Mouse (Mus musculus): ENCODE measurements around the gene Hist1h1c. TPM values are rescaled to one million over a fixed set of nuclear protein-coding genes. Genes with fewer than 3 reads are reported as not detected.
A peak's percentile ranks its signal among the peaks of the same experiment; 100 is the strongest.
"Not testable (repeated sequence)": the region's sequence is repeated elsewhere in the genome, so short reads cannot be mapped to it uniquely, and the experiment has no call there.

Hist1h1c gene
- total RNA-seq, 1 experiment from 2014 or later, result 316 TPM

DNA sequence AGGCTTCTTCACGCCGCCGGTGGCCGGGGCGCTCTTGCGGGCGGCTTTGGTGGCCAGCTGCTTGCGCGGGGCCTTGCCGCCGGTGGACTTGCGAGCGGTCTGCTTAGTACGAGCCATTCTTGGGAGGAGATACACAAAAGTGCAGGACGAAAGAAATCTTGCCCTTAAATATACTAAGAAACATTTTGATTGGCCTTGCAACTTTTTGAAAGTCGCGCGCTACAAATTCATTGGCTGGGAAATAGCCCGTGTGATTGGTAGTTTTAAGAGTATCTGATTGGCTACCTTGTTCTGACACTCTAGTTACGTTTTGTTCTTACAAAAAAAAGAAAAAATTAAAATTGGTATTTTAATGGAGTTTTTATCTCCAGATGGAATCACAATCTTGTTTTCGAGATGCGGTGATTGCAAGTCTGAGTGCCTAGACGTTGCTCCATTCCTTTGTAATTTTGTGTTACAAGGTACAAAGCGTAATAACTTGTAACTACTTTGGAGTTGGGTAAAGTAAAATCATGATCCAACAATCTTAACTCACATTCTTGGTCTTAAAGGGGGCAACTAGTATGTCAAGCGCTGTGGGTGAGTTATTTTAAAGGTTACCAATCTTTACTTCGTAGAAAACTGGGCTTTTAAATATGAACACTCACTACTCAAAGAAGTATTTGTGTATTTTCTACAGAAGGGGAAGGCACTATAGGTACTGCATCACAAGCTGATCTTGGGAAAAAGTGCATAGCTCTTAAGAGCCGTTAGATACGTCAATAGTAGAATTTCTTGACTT, 7.0 kb downstream of the Hist1h1c start, which contains the start of gene Hist1h3c:
Hist1h3c (minus strand) TSS at position 222 of the 781 bp plus-strand sequence.
- peak; percentile 77 for DNase-seq

DNA sequence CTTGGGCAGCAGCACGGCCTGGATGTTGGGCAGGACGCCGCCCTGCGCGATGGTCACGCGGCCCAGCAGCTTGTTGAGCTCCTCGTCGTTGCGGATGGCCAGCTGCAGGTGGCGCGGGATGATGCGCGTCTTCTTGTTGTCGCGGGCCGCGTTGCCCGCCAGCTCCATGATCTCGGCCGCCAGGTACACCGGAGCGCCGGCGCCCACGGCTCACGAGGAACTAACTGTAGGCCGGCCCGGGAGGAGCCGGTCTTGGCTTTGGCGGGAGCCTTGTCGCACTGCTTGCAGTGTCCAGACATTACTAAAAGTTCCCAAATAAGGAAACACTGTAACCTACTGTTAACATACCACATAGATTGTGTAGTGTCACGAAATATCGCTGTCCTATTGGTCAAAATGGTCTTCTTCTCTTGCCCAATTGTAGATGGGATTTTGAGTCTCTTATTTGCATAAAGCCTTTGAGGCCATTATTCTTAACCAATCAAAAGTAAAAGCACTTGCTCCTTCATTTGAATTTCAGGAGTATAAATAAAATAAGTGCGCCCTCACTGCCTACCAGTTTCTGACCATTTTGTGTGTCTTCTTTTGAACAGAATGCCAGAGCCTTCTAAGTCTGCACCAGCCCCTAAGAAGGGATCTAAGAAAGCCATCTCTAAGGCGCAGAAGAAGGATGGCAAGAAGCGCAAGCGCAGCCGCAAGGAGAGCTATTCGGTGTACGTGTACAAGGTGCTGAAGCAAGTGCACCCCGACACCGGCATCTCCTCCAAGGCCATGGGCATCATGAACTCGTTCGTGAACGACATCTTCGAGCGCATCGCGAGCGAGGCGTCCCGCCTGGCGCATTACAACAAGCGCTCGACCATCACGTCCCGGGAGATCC, 7.8 kb downstream of the Hist1h1c start, which contains the start of gene Hist1h2bb:
Hist1h2bb (plus strand) TSS at position 534 of the 880 bp plus-strand sequence.
- peak; percentile 52 for DNase-seq

DNA sequence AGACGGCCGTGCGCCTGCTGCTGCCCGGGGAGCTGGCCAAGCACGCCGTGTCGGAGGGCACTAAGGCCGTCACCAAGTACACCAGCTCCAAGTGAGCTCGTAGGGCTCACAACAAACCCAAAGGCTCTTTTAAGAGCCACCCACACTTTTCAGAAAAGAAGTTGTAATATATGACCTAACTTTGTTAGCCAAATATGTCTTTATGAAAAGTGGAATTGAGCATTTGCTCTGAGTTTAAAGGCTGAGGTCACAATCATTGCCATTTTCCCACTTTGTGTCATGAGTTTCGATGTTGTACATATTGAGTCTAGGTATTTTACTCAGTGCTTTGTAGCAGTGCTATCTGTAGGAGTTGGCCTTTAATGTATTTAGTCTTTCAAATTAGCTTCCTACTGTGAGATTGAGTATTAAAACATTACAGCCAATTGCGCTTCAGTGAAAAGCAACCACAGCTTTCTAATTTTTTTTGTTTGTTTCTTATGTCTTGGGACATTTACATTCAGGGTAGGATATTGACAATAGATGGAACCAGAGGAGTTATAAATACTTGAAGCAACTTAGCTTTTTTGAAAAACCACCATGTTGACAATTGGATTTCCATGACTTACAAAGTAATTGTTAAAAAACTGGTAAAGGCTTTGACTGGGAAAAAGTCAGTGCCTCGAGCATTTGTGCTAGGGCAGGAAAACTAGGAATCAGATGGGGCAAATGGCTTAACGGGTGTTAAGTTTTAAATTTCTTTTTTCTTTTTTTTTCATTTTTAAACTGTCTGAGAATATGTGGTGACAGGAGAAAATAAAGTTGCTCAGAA, 8.7 kb downstream of the Hist1h1c start:
- no peak for DNase-seq

DNA sequence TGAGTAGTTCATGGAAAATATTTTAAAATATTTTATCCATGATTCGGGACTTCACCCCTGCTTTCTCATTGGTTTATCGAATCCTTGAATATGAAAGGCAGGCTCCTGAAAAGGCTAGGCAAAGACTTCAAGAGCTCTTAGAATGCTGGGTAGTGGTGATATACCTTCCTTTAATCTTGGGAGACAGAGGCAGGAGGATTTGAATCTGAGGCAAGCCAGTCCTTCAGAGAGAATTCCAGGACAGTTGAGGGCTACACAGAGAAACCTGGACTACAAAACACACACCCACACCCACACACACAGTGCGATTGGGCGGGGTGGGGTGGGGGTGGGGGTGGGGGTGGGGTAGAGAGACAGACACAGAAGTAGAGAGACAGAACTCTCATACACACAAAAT, 9.3 kb downstream of the Hist1h1c start:
- DNase-seq, result no peak

DNA sequence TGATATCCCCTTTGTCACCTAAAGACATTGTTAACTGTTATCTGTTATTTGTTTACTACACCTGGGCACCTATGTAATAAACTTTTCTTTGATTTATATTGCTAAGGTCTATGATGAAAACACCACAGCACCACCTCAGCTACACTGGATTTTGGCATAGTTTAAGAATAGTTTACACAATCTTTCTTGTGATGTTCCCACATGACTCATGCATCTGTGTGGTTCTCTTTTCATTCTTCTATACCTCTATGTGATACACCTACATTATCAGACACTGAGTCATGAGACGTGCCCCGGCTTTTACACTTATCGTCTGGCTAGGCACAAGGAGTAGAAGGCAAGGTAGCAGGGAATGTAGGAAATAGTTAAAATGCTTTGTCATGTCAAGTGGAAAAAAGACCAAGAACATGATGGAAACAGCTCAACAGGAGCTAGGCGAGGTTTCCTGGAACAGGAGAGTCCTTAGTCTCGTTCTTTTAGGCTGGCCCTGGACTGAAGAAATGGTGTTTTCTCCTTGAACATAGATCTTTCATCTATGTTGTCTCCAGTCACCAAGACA, 11.0 kb downstream of the Hist1h1c start:
- no peak for DNase-seq

DNA sequence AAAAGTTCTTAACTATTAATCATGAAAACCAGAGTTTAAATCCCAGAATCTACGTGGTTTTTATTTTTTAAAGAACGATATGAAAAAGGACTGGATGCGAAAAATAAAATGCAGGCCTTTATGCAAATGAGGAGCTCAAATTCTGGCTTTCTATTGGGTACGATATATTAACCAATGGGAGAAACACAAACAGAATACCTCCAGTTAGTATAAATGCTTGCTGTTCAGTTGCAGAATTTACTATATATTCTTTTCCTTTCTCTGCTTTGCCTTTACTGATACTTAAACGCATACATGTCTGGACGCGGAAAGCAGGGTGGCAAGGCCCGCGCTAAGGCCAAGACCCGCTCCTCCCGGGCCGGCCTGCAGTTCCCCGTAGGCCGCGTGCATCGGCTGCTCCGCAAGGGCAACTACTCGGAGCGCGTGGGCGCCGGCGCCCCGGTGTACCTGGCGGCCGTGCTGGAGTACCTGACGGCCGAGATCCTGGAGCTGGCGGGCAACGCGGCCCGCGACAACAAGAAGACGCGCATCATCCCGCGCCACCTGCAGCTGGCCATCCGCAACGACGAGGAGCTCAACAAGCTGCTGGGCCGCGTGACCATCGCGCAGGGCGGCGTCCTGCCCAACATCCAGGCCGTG, 12.3 kb downstream of the Hist1h1c start, which contains the start of gene Hist1h2ab:
Hist1h2ab (plus strand) TSS at position 288 of the 639 bp plus-strand sequence.
- DNase-seq, result not testable (repeated sequence)

DNA sequence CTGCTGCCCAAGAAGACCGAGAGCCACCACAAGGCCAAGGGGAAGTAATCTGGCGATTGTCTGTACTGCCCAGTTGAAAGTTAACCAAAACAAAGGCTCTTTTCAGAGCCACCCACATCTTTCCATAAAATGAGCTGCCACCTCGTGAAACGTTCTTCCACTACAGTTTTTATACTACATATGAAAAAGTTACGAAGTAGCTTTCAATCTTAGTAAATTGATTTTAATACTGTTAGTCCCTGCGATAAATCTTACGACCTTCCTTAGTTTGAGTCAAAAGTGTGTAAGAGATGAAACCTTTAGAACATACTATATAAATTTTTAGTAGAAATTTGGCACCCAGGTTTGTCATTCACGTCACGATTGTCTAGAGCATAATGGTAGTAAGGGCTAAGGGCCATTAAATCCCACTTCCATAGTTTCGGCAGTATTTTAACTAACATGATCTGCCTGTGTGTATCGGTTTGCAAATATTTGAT, 12.9 kb downstream of the Hist1h1c start:
- DNase-seq, result no peak

DNA sequence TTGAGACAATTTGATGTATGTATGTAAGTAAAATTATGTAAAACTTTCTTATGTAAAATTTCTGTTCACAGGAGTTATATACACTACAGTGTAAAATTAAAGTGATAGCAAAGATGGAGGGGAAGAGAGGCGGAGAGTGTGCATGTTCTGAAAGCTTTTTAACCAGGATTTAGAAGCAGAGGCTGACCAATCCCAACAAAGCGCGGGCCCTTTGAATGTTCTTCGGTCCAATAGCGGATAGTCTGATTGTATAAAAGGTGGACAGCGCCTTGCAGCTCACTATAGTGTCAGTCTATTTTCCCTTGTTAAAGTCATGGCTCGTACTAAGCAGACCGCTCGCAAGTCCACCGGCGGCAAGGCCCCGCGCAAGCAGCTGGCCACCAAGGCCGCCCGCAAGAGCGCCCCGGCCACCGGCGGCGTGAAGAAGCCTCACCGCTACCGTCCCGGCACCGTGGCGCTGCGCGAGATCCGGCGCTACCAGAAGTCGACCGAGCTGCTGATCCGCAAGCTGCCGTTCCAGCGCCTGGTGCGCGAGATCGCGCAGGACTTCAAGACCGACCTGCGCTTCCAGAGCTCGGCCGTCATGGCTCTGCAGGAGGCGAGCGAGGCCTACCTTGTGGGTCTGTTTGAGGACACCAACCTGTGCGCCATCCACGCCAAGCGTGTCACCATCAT, 13.6 kb downstream of the Hist1h1c start, which contains the start of gene Hist1h3b:
Hist1h3b (plus strand) TSS at position 201 of the 675 bp plus-strand sequence.
- peak; percentile 90 for DNase-seq

DNA sequence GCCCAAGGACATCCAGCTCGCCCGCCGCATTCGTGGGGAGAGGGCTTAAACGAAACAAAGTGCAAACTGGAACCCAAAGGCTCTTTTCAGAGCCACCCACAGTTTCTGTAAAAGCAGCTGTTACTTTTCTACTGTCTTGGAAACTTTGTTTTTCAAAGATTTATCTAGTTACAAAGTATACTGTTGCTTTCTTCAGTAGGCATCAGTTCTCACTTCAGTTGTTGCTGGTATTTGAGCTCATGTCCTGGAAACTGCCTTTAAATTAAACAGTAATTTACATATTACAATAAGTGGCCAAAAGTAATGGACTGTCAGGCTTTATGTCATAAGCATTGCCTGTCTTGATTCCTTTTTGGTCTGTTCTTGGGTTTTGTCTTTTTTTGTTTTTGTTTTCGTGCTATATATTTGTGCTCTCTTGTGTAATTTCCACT, 14.1 kb downstream of the Hist1h1c start:
- no peak for DNase-seq

DNA sequence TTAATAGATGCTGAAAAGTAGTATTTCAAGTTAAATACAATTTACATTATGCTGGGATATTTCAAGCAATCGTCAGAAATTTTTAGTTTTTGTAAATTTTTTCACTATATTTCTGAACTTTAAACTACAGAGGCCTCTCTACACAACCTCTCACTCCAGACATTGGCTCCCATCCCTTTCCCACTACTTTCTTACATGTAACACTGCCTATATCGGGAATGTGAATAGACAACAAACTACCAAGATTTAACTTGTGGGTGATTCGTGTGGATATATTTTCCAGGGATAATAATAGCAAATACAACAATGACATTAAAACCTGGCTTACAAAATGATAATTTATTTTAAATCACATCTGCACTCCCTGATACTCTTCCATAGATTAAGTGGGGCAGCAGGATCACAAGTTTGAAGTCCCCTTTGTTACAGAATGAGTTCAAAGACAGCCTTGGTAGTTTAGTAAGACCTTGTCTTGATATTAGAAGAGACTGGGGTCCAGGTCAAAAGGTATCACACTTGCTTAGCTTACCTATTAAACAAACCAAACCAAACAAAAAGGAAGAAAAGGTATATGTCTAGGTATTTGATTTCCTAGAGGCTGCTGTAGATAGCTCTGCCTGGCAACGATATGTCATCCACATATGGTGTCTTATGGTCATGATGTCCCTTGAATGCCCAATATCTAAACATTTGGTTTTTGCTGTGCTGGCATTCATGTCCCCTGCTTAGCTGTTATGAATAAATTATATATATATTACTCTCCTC, 14.9 kb downstream of the Hist1h1c start:
- DNase-seq, result no peak

DNA sequence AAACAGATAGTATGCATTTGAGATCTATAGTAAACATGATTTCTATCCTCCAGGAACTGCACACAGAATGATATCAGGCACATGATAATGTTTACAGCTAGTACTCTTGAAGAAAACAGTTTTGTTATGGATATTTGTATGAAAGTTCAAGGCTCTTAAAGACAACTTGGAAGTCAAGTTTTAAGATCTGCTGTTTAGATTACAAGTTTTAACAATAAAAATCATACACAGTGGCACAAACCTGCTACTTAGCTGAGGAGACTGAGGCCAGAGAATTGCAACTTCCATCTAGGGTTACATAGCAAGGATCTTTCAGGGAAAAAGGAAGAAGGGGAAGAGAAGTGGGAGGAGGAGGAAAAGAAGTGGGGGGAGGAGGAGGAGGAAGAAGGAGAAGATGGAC, 16.4 kb downstream of the Hist1h1c start:
- no peak for DNase-seq

DNA sequence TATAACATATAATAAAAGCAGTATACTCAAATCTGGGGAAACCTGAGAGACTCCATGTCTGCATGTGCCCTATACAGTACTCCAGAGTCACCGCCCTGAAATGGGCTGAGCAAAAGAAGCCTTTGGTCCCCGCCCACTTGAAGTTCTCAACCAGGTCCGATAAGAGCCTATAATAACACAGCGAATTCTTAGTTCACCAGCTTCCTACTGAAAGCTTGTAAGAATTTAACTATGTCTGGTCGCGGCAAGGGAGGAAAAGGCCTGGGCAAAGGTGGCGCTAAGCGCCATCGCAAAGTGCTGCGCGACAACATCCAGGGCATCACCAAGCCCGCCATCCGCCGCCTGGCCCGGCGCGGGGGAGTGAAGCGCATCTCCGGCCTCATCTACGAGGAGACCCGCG, 18.2 kb downstream of the Hist1h1c start, which contains the start of gene Hist1h4b:
Hist1h4b (plus strand) TSS at position 224 of the 400 bp plus-strand sequence.
- peak; percentile 68 for DNase-seq

DNA sequence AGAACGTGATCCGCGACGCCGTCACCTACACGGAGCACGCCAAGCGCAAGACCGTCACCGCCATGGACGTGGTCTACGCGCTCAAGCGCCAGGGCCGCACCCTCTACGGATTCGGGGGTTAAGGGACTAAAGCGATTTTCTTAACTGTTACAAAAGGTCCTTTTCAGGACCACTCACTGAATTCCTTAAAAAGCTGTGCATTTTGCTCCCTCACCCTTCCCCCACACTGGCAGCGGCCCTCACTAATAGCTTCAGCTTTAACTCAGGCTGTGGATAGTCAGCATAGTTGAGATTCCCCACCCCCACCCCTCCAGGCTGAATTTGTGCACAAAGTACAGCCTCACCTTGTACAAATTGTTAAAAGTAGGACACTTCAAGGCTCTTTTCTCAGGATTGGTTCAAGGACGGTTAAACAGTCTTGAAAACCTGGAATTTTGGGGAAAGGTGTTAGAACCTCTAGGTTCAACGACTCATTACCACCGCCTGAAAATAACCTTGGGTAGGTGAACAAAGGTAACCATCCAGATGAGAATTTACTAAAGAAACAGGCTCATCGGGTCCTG, 18.7 kb downstream of the Hist1h1c start:
- DNase-seq, result no peak

DNA sequence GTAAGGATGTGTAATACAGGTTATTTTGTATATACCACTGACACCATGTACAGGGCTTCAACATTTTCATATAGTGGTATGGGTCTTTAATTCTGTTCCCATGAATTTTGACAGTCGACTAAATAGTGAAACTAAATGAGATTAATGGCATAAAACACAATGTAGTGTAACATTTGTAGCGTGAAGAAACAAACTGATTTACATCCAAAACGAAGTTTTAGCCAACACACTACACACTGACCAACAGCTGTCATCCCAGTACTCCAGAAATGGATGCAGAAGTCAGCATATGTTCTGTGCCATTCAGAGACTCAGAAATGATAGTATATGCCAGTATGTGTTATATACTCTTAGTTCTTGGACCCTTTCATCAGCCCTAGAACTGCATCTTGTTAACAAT, 19.3 kb downstream of the Hist1h1c start:
- DNase-seq, result no peak

DNA sequence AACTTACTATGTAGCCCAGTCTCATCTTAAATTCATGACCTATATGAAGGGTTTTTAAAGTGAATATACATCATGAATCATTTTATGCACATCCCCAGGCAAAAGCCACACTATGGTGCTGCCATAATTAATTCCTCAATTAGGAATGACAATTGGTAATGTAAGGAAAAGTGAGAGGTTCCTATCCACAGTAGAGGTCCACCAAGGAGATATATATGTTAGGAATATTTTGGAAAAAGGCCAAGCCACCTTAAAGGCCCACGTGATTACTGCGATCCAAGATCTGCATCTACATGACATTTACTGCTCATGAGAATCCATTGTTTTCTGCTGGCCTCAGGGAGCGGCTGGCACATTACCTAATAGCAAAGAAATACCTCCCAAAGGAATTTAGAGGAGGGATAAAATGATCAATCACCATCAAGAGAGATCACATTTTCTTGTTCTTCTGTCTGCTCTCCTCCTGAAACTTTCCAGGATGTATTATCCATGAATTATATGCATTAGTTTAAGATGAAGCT, 20.7 kb downstream of the Hist1h1c start:
- no peak for DNase-seq

DNA sequence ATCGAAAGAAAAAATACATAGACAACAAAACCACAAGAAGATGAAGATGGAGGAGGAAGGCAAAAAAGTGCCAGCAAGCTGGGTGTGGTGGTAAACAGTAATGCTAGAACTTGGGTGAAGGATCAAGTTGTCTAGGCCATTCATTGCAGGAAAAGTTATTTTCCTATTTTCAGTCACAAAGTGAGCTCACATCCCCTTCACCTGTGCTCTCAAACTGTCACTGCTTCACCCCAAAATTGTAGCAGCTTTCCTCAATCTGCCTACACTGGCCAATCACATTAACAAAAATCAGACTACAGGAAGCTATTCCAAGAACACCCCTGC, 21.3 kb downstream of the Hist1h1c start:
- DNase-seq, result no peak

DNA sequence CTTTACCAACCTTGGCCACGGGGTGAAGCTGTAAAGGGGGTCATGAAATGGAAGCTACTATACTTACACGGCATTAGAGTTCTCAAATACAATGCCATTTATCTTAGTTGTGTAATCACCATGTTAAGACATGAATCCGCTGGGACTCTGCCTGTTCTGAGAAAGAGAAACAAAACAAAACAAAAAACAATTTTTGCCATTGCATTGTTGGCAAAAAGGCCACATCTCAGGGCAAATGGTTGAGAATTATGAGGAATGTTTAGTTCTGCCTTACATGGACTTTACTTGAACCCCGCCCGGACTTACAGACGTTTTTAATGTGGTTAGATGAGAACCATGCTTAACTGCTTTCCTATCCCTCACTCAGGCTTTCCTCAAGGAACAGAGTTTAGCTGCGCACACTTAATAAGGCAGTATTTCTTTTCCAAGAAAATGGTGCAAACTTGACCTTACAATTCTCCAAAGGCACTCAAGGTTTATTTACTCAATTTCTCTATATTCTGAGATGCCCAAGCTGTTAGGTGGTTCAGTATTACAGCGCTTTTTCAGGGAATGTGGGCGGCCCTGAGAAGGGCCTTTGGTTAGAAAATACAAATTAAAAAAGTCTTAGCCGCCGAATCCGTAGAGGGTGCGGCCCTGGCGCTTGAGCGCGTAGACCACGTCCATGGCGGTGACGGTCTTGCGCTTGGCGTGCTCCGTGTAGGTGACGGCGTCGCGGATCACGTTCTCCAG, 21.8 kb downstream of the Hist1h1c start:
- no peak for DNase-seq

All from adrenal gland, postnatal 25 days (tissue).